Mouse (Mus musculus) gastrocnemius, postnatal 25 days (tissue): Measurements from ENCODE around the gene Cryba4. TPM values are rescaled to one million over a fixed set of nuclear protein-coding genes. Genes with fewer than 3 reads are reported as not detected.

Experiments
- DNase-seq: peaks from one replicate; pipeline ENCODE4 v3.0.0; 2022
- total RNA-seq, 2 experiments: library from RNA; stranded (reverse); gene quantifications; 1 replicate in 1 of 2; 2 replicates in 1 of 2; pipeline ENCODE4 v1.2.3; 2021

The Cryba4 gene
- total RNA-seq, 2 experiments from 2014 or later: 0.46 TPM; not detected in 1

- DNase-seq: no peak
Measured at GRCm38 (mm10) chr5:112286608-112286983, 34.3 kb upstream of the Cryba4 start.

GRCm38 (mm10) chr5:112285548-112286085, 33.3 kb upstream of the Cryba4 start:
- DNase-seq: no peak

DNA sequence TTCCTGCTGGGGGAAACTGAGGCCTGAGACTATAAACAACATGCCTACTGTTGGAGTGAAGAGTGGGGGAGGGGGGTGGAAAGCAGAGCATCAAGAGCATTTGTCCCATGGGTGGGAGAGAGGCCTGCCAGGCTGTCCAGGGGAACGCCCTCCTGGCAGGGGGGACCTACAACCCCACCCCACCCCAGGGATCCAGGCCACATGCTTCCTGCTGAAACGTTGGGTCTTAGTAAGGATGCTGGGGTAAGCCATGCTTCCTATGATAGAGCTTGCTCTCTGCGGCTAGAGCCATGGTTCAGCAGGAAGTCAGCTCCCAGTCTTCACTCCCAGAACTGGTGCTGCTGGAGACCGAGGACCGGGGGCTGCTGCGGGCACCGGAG, 31.9 kb upstream of the Cryba4 start:
- no peak for DNase-seq

- no peak for DNase-seq
Measured at GRCm38 (mm10) chr5:112283543-112284202, 31.4 kb upstream of the Cryba4 start.

DNA sequence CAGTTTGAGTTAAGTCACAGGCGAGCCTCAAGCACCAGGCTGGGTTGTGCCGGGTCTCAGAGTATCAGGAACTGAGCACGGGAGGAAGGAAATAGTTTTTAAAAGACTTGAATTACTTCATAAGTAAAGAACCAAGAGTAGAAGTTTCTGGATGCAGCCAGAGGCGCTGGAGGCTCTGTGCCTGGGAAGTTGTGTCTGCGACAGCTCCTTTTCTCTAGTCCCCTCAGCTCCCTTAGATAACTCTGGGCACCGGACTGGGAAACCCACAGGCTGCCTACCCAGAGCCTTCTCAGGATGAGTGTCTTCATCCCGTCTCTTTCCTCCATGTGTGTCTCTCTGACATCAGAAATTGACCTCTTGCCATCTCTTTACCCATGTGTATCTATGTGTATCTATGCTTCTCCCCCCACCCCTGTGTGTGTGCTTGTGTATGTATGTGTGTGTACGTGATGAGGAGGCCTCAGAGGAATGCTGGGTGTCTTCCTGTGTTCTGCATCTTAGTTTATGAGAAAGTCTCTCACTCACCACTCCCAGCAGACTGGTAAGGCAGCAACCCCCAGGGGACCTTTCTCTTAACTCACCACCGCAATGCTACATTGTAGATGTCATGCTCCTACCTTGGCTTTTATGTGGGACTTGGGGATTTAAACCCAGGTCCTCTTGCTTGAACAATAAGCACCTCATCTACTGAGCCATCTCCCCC, 30.6 kb upstream of the Cryba4 start:
- DNase-seq: no peak

- DNase-seq: no peak
Measured at GRCm38 (mm10) chr5:112282123-112282779, 29.9 kb upstream of the Cryba4 start.

GRCm38 (mm10) chr5:112281676-112282075, 29.4 kb upstream of the Cryba4 start:
- no peak for DNase-seq

DNA sequence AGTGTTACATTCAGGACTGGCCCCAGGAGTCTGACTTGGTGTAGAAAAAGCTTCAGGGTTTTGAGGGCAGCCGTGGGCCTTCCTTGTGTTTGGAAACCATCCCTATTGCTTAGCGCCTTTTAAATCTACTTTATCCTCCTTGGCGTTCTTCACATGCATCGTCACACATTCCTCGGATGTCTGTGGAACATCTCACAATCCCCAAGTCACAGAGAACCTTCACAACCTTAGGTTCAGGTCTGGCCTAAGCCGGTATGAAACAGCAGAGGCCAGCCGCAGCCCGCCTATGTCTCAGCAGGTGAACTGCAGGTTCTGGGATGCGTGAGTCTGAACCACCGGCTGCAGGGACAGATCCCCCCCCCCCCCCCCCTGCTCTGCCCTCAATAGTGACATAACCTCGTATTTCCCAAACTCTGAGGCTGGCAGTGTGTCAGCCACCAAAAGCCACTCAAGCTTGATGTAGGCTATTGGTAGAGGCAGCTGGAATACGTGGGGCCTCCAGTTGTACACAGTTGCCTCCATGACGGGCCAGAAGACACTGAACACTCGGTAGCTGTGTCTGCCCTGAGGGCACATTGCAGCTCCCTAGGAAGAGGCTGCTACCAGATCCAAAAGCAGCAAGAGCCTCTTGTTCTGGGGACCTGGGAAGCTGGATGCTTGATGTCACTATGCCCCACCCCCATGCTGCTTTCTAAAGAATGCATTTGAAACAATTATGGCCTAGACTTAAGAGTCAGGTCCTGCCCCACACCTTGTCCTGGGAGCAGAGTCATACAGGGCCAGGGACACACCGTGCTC, 28.7 kb upstream of the Cryba4 start:
- DNase-seq: no peak

GRCm38 (mm10) chr5:112280151-112280550, 27.8 kb upstream of the Cryba4 start:
- DNase-seq: no peak

GRCm38 (mm10) chr5:112279181-112280021, 27.1 kb upstream of the Cryba4 start:
- DNase-seq: peak; percentile 81

- DNase-seq: no peak
Measured at GRCm38 (mm10) chr5:112277906-112278470, 25.7 kb upstream of the Cryba4 start.

- DNase-seq: no peak
Measured at GRCm38 (mm10) chr5:112276907-112277348, 24.6 kb upstream of the Cryba4 start.

DNA sequence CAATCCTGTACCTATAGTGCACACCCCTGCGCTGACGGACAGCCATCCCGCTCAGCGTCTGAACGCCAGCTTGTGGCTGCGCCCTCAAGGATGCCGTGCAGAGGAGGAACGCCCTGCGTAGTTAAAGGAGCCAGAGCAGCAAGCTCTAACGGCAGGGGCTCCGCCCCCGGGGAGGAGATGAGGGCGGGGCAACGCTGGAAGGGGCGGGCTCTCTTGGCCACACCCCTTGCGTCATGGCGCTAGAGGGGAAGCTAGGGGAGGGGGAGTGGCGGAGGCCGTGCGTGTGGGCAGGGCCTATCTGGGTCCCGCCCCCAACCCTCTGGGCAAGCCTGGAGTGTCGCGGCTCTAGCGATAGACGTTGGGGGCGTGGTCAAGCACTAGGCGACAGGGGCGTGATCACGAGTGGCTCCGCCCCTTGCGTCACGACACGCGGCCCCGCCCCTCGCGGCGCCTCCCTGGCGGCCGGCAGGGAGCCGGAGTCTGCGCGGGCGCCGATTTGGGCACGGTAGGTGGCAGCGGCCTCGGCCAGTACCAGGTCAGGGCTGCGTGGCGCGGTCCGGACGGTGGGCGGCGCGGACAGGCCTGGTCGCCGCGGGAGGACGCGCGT, 24.1 kb upstream of the Cryba4 start, which contains the start of gene Tpst2:
Gene Tpst2, plus strand, starts transcription at position 425 of the 607 bp plus-strand sequence.
- peak; percentile 100 for DNase-seq

GRCm38 (mm10) chr5:112275021-112275804, 22.9 kb upstream of the Cryba4 start:
- no peak for DNase-seq

DNA sequence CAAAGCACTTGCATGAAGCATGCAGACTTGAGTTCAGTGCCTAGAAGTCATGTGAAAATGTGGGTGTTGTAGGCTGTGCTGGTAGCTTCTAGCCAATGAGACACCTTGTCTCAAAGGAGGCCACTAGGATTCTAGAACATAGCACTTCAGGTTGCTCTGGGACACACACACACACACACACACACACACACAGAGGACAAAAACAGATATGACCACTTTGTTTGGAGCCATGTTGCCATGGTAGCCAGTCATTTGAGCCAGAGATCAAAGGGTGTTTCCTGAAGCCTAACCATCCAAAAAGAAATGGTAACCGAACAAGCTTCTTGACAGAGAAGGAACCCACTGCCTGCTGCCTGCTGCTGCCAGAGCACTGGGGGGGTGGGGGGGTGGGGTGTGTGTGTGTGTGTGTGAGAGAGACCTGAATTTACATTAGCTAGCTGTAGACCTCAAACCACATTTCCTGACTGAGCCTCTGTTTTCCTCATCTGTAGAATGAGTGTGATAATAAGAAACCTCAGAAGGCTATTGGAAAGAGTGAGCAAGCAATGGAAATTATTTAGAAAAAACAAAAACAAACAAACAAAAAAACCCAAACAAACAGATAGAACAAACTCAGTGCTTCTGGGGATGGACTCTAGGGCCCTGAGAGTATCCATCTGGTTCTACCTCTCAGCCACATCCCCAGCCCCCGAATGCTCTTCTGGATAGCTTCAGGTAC, 21.6 kb upstream of the Cryba4 start:
- no peak for DNase-seq

DNA sequence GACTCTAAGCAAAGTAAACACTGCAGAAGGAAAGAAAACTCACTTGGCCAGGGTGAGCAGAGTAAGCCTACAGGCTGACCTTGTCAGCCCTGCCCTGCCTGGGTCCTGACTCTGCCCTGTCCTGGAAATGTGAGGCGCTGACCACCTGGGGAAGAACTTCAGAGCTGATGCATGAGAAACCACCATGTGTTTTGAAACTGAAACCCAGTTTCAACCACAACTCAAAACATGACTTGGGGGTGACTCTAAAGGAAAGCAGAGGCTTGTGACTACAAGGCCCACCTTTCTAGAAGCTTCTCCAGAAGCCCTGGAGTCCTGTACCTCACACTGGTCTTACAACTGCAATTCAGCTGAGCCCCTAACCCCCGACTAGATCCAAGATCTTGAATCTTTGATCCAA, 20.6 kb upstream of the Cryba4 start:
- DNase-seq: no peak

- no peak for DNase-seq
Measured at GRCm38 (mm10) chr5:112270764-112271541, 18.6 kb upstream of the Cryba4 start.
